Mouse (Mus musculus): ENCODE measurements at regions not wholly inside any gene's neighbourhood (a gene's known extent, or its start where the extent isn't known, plus 50 kb on each side); places are given as distances from the start of the nearest gene placed in this dataset.
A peak's percentile ranks its signal among the peaks of the same experiment; 100 is the strongest.

DNA sequence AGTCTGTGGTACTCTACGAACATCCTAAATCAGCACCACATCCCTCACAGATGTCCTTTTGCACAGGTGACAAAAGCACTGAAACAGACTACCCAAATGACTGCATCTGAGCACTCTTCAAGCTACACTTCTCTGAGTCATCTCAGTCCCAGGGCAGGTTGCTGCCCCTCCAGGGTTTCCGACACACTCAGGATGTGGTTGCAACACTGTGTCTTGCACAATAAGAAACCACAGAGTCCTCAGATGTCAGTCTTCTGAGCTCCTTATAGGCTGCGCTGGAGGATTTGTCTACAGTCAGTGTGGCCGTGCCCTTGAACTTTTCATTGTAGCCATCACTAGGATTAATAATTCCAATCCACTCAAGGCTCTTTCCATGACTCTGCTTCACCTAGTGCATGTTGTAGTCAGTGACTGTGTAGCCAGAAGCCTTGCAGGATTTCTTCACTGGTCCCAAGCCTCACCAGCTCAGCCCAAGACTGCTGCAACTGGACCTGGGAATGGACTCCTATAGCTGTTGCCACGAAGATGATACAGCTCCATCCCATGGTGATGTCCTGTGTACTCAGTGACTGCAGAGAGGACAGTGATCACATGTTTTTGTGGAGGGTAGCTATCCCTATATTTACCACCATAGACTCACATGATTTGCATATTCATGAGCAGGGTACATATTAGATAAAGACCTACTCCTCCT, 1103.3 kb upstream of the Tenm3 start:
- no peak for DNase-seq (ENCODE audit: low spot score)

DNA sequence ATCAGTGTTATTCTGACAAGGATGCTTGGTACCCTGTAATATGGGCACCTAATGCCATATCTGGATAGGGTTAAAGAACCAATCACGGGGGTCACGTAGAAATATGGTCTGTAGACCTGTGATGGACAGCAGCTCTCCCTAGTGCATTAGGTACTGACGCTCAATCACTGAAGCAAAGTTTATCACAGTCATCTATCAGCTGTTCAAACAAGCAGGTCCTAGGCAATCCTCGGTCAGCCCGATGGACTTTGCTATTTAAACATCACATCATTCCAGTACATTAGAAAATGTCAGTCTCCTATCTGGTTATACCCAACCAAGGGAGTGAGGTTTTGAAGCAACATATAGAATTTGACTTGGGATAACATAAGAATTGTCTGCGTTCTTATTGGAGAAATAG, 1088.4 kb upstream of the Tenm3 start:
- no peak for DNase-seq (ENCODE audit: low spot score)

DNA sequence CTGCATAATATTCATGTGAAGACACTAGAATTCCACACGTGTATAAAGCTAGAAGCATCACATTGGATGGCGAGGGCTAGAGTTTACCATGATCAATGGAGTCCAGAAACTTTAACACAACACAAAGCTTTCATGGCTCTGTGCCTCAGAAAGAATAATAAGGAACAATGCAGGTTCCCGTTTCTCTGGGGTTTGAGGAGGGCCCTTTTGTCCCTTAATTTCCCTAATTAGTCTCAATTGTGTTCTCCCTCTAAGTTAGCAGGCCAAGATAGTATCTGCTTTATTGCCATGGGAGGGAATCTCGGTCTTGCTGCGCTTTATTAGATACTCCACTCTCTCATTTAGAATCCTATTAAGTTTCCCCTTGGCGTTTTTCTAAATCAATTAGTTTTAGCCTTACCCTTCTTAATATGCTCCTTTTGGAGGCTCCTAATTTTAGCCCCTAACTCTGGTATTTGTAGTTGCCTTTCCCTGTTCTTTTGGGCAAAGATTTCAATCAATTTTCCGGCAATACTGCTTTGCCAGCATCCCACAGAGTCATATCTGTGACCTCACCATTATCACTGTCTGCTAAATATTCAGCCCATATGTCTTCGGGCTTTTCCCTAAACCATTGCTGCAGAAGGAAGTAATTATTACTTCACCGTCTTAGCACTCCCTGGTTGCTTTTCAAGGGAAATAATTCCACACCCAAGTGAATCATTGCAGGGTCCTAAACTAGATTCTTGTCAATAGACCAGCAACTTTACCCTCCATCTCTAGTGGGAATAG, 1082.8 kb upstream of the Tenm3 start:
- DNase-seq (ENCODE audit: low spot score) = peak; percentile 22

DNA sequence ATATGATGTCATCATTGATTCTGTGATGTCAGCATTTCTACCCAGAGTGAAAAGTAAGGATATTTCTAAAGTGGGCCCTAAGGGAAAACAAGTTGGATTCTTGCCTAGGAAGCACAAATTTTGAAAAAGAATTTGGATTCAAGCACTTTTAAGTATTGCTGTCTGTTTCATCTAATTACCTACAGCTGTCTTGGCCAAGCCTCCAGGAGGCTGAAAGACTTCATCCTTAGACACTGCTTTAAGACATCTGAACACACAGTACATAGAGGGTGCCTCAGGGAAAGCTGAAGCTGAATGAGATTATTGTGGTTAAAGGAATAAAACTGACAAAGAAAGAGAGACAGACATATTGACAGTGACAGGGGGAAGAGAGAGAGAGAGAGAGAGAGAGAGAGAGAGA, 1061.3 kb upstream of the Tenm3 start:
- no peak for DNase-seq (ENCODE audit: low spot score)

DNA sequence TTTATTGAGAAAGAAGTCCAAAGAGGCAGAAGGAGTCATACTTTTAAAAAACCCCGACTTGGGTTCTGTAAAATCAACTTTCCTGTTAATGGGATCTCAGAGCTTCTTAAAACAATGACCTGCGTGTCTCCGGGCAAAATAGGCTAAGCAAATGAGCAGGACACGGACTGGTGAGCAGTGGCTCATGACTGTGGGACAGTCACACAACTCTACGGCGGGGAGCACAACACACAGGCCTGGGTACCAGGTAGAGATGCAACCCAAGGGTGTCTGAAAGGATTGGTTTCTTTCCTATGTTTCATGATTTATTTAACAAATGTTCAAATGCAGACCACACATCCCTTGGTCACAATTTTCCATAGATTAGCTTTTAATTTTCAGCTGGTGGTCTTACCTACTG, 1058.3 kb upstream of the Tenm3 start:
- DNase-seq (ENCODE audit: low spot score) = no peak

DNA sequence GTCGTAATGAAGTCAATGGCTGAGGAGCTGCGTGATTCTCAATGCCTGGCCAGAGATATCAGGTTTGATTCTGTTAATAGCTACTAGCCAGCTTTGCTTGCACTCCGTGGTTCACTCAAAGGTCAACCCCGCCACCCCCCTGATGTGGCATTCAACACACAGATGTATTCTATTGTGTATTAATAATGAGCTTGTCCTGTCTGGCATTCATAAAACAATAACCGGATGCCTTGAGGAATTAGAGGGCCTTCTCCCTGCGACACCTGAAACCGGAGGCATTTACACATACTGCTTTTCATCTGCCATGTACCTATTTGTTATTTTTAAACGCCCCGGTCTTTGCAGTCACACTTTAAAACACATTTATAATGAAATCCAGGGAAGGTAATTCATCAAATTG, 1057.8 kb upstream of the Tenm3 start:
- DNase-seq (ENCODE audit: low spot score) = peak; percentile 52
